Mouse (Mus musculus) thymus, postnatal 25 days (tissue): ENCODE data around the gene Ppm1e.

Experiments used
- DNase-seq: peaks from one replicate; pipeline ENCODE4 v3.0.0; 2022

Gene Ppm1e

GRCm38 (mm10) chr11:87247494-87247866 is 111.3 kb downstream of the Ppm1e start:
- DNase-seq: no peak

GRCm38 (mm10) chr11:87246724-87247493 is 111.9 kb downstream of the Ppm1e start:
- DNase-seq: peak; percentile 32

DNA sequence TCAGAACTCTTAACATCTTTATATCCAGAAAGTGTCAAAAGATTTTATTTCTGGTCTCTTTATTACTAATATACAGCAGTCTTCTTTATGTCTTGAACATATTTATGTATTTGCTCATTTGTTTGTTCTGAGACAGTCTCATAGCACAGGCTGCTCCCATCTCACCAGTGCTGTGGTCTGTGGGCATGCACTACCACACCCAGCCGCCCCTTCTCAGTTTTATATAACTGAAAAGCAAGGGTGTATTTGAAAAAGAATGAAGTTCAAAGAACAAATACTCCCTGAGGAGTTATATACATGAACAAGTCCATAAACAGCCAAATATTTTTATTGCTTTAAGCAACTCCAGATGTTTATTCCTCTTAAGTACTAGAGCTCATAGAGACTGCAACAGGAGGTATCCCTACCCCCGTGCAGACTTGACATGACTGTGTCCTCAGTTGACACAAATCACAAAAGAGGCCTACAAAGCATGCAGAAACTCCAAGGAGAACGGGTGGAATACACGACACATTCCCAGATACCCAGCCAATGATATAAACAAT is 112.6 kb downstream of the Ppm1e start:
- DNase-seq: peak; percentile 17

GRCm38 (mm10) chr11:87245171-87245840 is 113.5 kb downstream of the Ppm1e start:
- peak; percentile 55 for DNase-seq

GRCm38 (mm10) chr11:87241256-87241655 is 117.6 kb downstream of the Ppm1e start:
- DNase-seq: peak; percentile 62

GRCm38 (mm10) chr11:87240833-87241215 is 118.0 kb downstream of the Ppm1e start:
- DNase-seq: peak; percentile 16

- DNase-seq: peak; percentile 43
Observed at GRCm38 (mm10) chr11:87240141-87240832, 118.5 kb downstream of the Ppm1e start.

GRCm38 (mm10) chr11:87238891-87239530 is 119.8 kb downstream of the Ppm1e start:
- no peak for DNase-seq

DNA sequence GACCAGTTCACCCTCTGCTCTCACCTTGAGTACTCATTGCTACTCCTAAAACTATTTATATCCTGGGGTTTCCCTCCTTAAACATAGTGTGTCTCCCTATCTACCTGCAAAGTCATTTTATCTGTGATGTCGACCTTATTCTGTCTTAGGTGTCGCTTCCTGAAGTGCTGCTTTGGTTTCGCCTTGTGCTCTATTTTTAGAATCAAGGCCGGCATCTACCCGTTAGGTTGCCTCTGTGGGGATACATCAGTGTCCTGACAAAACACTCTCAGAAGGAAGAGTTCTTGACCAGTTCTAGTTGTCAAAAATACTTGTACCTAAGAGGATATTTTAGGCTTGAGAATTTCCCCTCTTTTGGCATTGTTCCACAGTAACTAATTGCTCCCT is 123.3 kb downstream of the Ppm1e start:
- DNase-seq: no peak

- no peak for DNase-seq
Observed at GRCm38 (mm10) chr11:87234743-87235485, 123.9 kb downstream of the Ppm1e start.

- DNase-seq: peak; percentile 17
Observed at GRCm38 (mm10) chr11:87233377-87233776, 125.4 kb downstream of the Ppm1e start.

DNA sequence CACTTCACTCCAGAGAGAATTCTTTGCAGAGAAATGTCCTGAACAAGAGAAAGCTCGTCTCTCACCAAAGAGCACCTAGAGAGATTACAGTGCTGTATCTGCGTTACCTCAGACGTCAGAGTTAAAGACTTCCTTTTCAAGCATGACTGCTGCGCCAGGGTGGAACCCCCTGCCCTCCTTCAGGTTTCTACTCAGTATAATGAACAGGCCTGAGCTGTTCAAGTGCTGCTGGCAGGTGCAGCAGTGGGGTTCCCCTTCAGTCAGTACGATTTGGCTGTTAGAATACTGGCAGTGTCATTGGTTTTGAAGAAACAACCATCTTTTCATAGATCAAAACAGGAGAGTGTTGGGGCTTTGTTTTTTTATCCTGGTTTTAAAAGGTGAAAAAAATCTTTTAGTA is 131.8 kb downstream of the Ppm1e start:
- peak; percentile 19 for DNase-seq

DNA sequence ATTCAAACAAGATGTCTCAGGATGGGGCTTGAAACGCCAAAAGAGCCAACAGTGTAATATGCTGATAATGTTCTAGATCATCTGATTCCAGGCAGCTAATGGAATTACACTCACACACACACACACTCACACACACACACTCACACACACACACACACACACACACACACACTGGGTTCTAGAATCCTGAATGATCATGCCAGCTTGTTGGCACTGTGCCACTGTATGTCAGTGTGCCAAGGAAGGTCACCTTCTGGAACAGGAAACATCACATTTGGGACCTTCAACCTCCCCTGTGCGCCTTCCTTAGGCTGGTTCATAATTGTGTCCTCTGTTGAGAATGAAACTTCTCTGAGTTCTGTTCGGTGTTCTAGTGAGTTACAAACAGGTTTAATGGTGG is 136.1 kb downstream of the Ppm1e start:
- no peak for DNase-seq

DNA sequence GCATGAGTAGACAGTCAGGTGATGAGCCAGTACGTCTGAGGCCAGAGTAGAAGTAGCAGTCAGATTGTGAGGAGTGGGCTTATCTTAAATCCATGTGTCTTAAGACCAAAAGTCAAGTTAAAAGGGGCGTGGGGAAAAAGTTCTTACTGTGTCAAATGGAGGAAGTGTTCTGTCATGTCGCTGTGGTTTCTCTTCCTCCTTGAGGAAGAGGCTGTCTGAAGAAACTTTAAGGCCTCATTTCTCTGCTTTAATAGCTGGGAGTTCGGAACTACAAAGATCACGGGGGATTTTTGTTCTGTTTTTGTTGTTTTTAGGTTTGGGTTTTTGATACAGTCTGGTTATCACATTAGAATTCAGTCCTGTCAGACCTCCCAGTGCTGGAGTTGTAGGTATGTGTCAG is 146.5 kb downstream of the Ppm1e start:
- DNase-seq: no peak
